Mouse (Mus musculus): ENCODE data around the gene Uhmk1. TPM values are rescaled to one million over a fixed set of nuclear protein-coding genes. Genes with fewer than 3 reads are reported as not detected.

Uhmk1 gene
- total RNA-seq, 2 experiments from 2014 or later = 12.6 to 15.5 TPM

DNA sequence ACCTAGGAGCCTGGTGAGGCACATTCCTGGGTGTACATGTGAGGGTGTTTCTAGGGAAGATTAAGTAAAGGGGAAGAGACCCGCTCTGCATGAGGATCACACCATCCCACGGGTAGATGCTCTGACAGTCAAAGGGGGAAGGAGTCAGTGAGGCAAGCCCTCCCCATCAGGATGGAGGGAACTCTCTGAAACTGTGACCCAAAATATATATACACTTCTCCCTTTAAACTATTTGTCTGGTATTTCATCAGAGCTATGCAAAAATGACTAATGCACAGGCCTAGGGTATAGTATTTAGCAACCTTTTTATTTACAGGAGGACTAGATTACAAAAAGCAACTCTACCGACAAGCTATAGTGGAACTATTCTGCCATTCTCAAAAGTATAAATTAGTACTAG is 50.3 kb downstream of the Uhmk1 start:
- no peak overlapping the region for H3K4me3 ChIP-seq
- intact Hi-C loops (cut with DNase I) = no loop called here
- no peak for TF ChIP-seq CTCF (IDR thresholded peaks at IDR 0.05)
- no peak for DNase-seq
- H3K27ac ChIP-seq = no peak overlapping the region

GRCm38 (mm10) chr1:170164053-170164614 is 51.1 kb downstream of the Uhmk1 start:
- peak overlapping the region; percentile 43; the same call in 1 of the 2 replicates for H3K27ac ChIP-seq
- no peak overlapping the region for H3K4me3 ChIP-seq
- no peak for TF ChIP-seq CTCF (IDR thresholded peaks at IDR 0.05)
- no peak for DNase-seq
- intact Hi-C loops (cut with DNase I) = no loop called here

DNA sequence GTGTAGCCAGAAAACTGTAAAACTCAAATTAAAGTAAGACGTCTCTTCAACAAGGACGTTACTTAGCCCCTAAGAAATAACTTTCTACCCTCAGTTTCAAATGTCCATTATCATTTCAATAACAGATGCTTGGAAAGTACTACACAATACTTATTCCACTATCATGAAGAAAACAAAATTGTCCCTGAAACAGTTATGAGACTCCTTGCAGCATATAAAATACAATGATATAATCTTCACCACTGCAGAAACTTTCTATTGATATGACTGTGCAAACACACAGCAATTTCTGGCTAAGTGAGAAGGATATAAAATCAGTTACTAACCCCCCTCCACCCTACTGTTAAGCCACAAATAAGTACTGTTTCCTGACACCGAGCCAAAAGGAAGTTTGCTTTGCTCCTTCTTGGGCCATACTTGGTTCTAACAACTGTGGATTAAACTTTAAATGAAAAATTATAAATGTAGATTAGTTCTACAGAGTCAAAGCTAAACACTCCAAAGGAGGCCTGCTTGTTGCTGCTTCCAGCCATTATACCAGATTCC is 51.7 kb downstream of the Uhmk1 start:
- no peak for TF ChIP-seq CTCF (IDR thresholded peaks at IDR 0.05)
- Histone ChIP-seq H3K27ac (peak overlapping the region; percentile 43), H3K4me3 (no peak overlapping the region)
- no peak for DNase-seq
- intact Hi-C loops (cut with DNase I) = no loop called here

DNA sequence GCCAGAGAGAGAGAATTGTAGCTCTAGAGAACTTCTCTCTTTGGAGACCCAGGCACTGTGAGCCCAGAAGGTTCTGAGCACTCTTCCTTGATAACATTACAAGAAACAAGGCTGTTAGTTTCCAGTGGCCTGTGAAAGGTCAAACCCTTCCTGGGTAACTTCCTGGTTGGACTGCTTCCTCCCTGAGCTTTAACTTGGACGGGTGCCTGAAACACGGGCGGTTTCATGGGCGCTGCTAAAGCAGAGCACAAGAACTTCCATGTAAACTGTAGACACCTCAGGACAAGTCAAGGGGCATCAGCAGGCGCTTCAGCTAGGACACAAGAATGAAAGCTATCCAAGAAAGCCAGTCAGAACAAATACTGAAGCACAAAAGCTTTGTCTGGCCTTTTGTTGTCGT is 53.3 kb downstream of the Uhmk1 start:
- TF ChIP-seq CTCF (IDR thresholded peaks at IDR 0.05) = no peak
- peak overlapping the region; percentile 62 for H3K27ac ChIP-seq
- DNase-seq = peak; percentile 68
- H3K4me3 ChIP-seq = no peak overlapping the region
- intact Hi-C loops (cut with DNase I) = no loop called here

- Histone ChIP-seq H3K4me3 (0 out of 2 replicates have a peak overlapping the region, but pooled peaks have one; percentile 7), H3K27ac (peak overlapping the region; percentile 62)
- peak; percentile 32 for DNase-seq
- intact Hi-C loops (cut with DNase I) = no loop called here
- TF ChIP-seq CTCF (IDR thresholded peaks at IDR 0.05) = no peak
These were observed 54.7 kb downstream of the Uhmk1 start for GRCm38 (mm10) chr1:170160397-170160938.

DNA sequence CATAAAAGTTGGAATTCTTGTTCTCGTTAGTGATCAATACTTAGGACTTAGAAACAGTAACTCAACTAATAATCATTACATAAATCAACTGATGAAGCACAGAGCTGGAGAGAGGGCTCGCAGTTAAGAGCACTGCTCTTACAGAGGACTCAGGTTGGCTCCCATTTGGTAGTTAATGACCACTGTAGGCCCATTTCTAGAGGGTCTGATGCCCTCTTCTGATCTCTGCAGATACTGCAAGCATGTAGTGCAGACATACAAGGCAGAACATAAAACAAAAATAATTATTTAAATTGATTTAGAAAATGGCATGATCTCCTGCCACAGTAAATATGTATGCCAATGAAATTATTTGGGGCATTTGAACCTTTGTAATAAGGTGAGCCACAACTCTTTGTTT is 55.5 kb downstream of the Uhmk1 start:
- TF ChIP-seq CTCF (IDR thresholded peaks at IDR 0.05) = peak; percentile 22
- peak overlapping the region; percentile 16; the same call in 1 of the 2 replicates for H3K27ac ChIP-seq
- intact Hi-C loops (cut with DNase I) = no loop called here
- DNase-seq = no peak
- H3K4me3 ChIP-seq = no peak overlapping the region

DNA sequence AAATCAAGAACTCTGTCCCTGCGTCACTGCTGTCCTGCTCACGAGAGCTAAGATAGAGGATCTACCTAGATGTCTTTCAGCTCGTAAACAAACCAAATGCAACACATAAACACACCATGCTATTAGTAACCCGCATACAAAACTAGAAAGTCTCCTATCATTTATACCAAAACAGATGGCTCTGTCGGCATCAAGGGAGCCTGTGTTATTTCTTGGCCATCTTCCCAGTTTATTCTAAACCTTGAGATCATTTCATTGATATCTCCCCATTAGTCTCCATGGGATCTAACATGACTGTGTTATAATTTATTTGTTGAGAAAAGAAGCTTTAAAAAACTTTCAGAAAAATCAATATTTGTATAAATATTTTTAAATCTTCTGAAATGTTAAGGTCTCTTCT is 59.4 kb downstream of the Uhmk1 start:
- intact Hi-C loops (cut with DNase I) = no loop called here
- no peak for TF ChIP-seq CTCF (IDR thresholded peaks at IDR 0.05)
- H3K4me3 ChIP-seq = no peak overlapping the region
- H3K27ac ChIP-seq = no peak overlapping the region
- DNase-seq = no peak

DNA sequence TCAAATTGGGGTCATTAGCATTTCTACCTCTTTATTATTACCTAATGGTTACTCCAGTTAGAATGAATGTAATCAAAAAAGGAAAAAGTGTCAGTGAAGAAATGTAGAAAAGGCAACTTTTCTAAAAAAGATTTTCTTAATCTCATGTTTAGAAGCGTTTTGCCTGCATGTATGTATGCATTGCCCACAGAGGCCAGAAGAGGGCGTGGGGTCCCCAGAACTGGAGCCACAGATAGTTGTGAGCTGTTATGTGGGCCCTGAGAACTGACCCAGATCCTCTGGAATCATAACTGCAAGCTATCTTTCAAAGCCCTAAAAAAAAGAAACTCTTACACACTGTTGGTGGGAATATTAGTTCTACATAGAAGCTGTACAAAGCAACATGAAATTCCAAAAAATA is 59.9 kb downstream of the Uhmk1 start:
- H3K4me3 ChIP-seq = no peak overlapping the region
- TF ChIP-seq CTCF (IDR thresholded peaks at IDR 0.05) = peak; percentile 45

GRCm38 (mm10) chr1:170153986-170154385 is 61.2 kb downstream of the Uhmk1 start:
- Histone ChIP-seq H3K27ac (no peak overlapping the region), H3K4me3 (no peak overlapping the region)
- DNase-seq = no peak
- no peak for TF ChIP-seq CTCF (IDR thresholded peaks at IDR 0.05)
- intact Hi-C loops (cut with DNase I) = no loop called here

More for the DNA sequence above, 59.9 kb downstream of the Uhmk1 start:
- H3K27ac ChIP-seq = no peak overlapping the region
- intact Hi-C loops (cut with DNase I) = no loop called here
- DNase-seq = no peak

DNA sequence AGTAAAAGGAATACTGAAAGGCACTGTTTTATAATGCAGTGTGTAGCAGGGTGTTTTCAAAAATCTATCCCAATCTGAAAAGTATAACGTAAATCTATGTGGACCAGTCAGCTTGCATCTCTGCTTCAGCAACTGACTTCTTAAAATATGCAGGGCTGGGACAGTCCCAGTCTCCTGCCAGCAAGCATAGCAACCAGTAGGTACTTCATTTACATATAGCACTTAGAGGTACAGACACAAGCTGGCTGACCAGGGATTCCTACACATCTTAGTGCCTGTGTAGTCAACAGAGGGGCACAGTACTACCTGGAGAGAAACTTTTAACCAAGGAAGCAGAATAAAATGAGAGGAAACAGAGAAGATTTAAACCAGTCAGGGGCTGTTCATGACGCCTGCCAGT is 62.6 kb downstream of the Uhmk1 start:
- Histone ChIP-seq H3K27ac (no peak overlapping the region), H3K4me3 (no peak overlapping the region)
- intact Hi-C loops (cut with DNase I) = no loop called here
- DNase-seq = no peak
- no peak for TF ChIP-seq CTCF (IDR thresholded peaks at IDR 0.05)

DNA sequence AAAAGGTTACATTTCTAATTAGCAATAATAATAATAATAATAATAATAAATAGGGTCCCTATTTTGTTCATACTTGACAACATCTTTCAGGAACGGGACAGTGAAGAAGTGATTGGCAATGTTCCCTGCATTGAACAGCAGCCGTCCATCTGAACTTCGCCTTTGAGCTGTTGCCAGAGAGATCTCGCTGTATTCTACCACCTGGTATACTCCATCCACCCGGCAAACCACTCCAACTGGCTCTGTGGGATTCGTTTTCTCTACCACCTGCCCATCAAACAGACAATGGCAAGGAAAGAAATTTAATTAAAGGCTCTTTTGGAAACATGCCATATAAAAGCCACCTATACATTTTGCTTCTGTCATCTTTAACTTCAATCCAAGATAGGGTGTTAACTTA is 64.3 kb downstream of the Uhmk1 start:
- DNase-seq = no peak
- intact Hi-C loops (cut with DNase I) = no loop called here
- no peak for TF ChIP-seq CTCF (IDR thresholded peaks at IDR 0.05)
- no peak overlapping the region for H3K27ac ChIP-seq
- no peak overlapping the region for H3K4me3 ChIP-seq

GRCm38 (mm10) chr1:170149756-170150155 is 65.4 kb downstream of the Uhmk1 start:
- intact Hi-C loops (cut with DNase I) = no loop called here
- no peak overlapping the region for H3K4me3 ChIP-seq
- H3K27ac ChIP-seq = no peak overlapping the region
- no peak for DNase-seq
- no peak for TF ChIP-seq CTCF (IDR thresholded peaks at IDR 0.05)

DNA sequence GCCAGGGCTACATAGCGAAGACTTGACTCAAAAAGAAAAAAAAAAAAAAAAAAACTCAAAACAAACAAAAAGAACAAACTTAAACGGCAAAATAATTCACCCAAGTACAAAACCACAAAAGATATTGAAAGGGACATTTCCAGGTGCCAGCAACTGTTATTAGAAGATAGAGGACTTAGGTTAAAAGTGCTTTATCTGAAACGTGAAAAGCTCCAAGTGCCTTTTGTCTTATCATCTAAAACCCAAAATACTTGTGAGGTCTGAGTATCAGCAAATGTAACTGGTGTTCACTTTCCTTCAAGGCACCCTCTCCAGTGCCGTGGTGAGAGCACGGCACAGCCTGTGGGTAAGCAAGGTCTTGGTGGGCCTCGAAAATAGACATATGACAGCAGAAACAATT is 66.7 kb downstream of the Uhmk1 start:
- intact Hi-C loops (cut with DNase I) = no loop called here
- no peak for TF ChIP-seq CTCF (IDR thresholded peaks at IDR 0.05)
- Histone ChIP-seq H3K4me3 (no peak overlapping the region), H3K27ac (no peak overlapping the region)
- no peak for DNase-seq
